Comparison of ENCODE assay signal across 19 mouse cellular contexts in the genomic region with DNA sequence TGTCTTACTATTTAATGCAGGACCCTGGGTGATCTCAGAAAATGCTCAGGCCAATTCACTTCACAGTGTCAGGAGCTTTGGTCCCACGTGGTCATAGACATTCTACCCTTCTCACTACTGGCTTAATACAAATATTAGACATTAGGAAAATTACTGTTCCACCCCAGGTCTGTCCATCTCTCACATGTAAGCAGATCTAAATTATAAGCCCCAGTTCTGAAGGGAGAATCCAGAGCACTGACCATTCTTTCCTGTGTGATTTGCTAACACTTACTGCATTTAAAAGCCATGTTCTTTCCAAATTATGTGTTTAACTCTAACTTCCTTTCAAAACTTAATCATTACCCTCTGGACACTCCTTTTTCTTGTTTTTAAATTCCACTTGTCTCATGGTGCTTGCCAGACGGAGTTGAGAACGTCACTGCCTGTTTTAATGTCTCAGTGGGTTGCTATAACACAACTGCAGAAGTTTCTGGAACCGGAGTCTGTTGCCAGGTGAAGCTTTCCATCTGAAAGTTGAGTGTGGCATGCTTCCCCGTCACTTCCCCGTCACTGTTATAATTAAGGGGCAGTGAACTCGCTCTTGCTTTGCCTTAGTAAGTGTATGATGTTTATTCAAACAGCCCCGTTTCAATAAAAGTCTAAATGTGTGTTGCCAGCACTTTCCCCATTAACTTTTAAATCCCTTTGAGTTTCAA.
DNase-seq lines count a peak whose midpoint lies in the region; ATAC-seq and TF ChIP-seq lines count a peak whose summit lies in the region.
"Had no signal": no experiment of that assay in that cellular context is flagged by ENCODE, and none has a peak within 500 bp of the region (broad histone marks: within the 10 kb centered on the region; RNA-seq: fewer than 3 reads in every experiment).

No protein-coding gene starts in this region.

- ATAC-seq in limb, embryonic 12.5 days (ENCODE audit: insufficient number of reproducible peaks, insufficient read depth, low FRiP score, low TSS enrichment, low read depth), result no peak
- peak; percentile 40; the same call in 1 of the 2 replicates for ATAC-seq in stomach, embryonic 16.5 days (ENCODE audit: insufficient read depth, low FRiP score)
- no peak for ATAC-seq in kidney, embryonic 14.5 days (ENCODE audit: low FRiP score, low TSS enrichment)
- ATAC-seq: forebrain, embryonic 15.5 days had no signal

- no peaks in the 10 kb centered on the region for H3K9me3 ChIP-seq in limb, embryonic 12.5 days
- H3K9me3 ChIP-seq in limb, embryonic 10.5 days (replicated peaks), result no peaks in the 10 kb centered on the region
- H3K9me3 ChIP-seq in stomach, embryonic 16.5 days (replicated peaks; ENCODE audit: control insufficient read depth, low read length), result no peaks in the 10 kb centered on the region
- H3K9me3 ChIP-seq in kidney, embryonic 14.5 days (ENCODE audit: control insufficient read depth, low read length), result no peaks in the 10 kb centered on the region
- H3K9me3 ChIP-seq: embryonic facial prominence, embryonic 15.5 days; forebrain, embryonic 15.5 days; heart, embryonic 15.5 days; hindbrain, embryonic 13.5 days had no signal

- peak overlapping the region; percentile 69; the same call in 1 of the 2 replicates for H3K27ac ChIP-seq in limb, embryonic 12.5 days
- no peak overlapping the region for H3K27ac ChIP-seq in limb, embryonic 10.5 days
- H3K27ac ChIP-seq in stomach, embryonic 16.5 days (ENCODE audit: low read length), result no peak overlapping the region
- no peak overlapping the region for H3K27ac ChIP-seq in kidney, embryonic 14.5 days (ENCODE audit: low read depth, low read length)
- H3K27ac ChIP-seq: embryonic facial prominence, embryonic 15.5 days; forebrain, embryonic 15.5 days; heart, embryonic 15.5 days; hindbrain, embryonic 13.5 days had no signal

- TF ChIP-seq CTCF in lung, adult 2 months (IDR thresholded peaks at IDR 0.05; ENCODE audit: insufficient read depth, low read length), result no peak

- H3K9ac ChIP-seq in limb, embryonic 12.5 days (replicated peaks), result no peak overlapping the region
- no peak overlapping the region for H3K9ac ChIP-seq in stomach, embryonic 16.5 days (ENCODE audit: low read length)
- H3K9ac ChIP-seq in kidney, embryonic 14.5 days (ENCODE audit: low read depth, low read length), result no peak overlapping the region
- H3K9ac ChIP-seq: embryonic facial prominence, embryonic 15.5 days; forebrain, embryonic 15.5 days; heart, embryonic 15.5 days; hindbrain, embryonic 13.5 days had no signal

- 42% methylated on average over 8 of the region's 8 CpGs for WGBS in limb, embryonic 12.5 days
- WGBS in limb, embryonic 10.5 days, result 81% methylated on average over 8 of the region's 8 CpGs
- WGBS in lung, adult 2 months, result 47% methylated on average over 8 of the region's 8 CpGs
- 43% methylated on average over 8 of the region's 8 CpGs for WGBS in stomach, embryonic 16.5 days
- 73% methylated on average over 8 of the region's 8 CpGs for WGBS in kidney, embryonic 14.5 days

- H3K36me3 ChIP-seq in limb, embryonic 12.5 days, result no peaks in the 10 kb centered on the region
- no peaks in the 10 kb centered on the region for H3K36me3 ChIP-seq in limb, embryonic 10.5 days
- H3K36me3 ChIP-seq in stomach, embryonic 16.5 days (ENCODE audit: control insufficient read depth, insufficient read depth, low read length), result no peaks in the 10 kb centered on the region
- H3K36me3 ChIP-seq in kidney, embryonic 14.5 days (ENCODE audit: control insufficient read depth, insufficient read depth, low read length), result no peaks in the 10 kb centered on the region
- H3K36me3 ChIP-seq: embryonic facial prominence, embryonic 15.5 days; forebrain, embryonic 15.5 days; heart, embryonic 15.5 days; hindbrain, embryonic 13.5 days had no signal

- no peak for TF ChIP-seq POLR2A in lung, adult 2 months (IDR thresholded peaks at IDR 0.05; ENCODE audit: borderline replicate concordance, extremely low read depth, low read depth, low read length)

- no peak overlapping the region for H3K4me3 ChIP-seq in limb, embryonic 12.5 days (replicated peaks)
- H3K4me3 ChIP-seq in limb, embryonic 10.5 days, result no peak overlapping the region
- H3K4me3 ChIP-seq in lung, adult 2 months (replicated peaks; ENCODE audit: extremely low read depth, low read depth, low read length), result no peak overlapping the region
- H3K4me3 ChIP-seq in stomach, embryonic 16.5 days (replicated peaks; ENCODE audit: low read length), result no peak overlapping the region
- no peak overlapping the region for H3K4me3 ChIP-seq in kidney, embryonic 14.5 days (ENCODE audit: low read length)
- H3K4me3 ChIP-seq: embryonic facial prominence, embryonic 15.5 days; forebrain, embryonic 15.5 days; heart, embryonic 15.5 days; hindbrain, embryonic 13.5 days had no signal

- H3K4me1 ChIP-seq in limb, embryonic 12.5 days (replicated peaks), result peaks cover 3% of the 10 kb centered on the region; the same call in 1 of the 2 replicates
- H3K4me1 ChIP-seq in limb, embryonic 10.5 days, result no peaks in the 10 kb centered on the region
- no peaks in the 10 kb centered on the region for H3K4me1 ChIP-seq in lung, adult 2 months (ENCODE audit: control insufficient read depth, insufficient read depth, low read length)
- H3K4me1 ChIP-seq in stomach, embryonic 16.5 days (ENCODE audit: control insufficient read depth, insufficient read depth, low read length), result no peaks in the 10 kb centered on the region
- no peaks in the 10 kb centered on the region for H3K4me1 ChIP-seq in kidney, embryonic 14.5 days (ENCODE audit: control insufficient read depth, insufficient read depth, low read length)
- H3K4me1 ChIP-seq: embryonic facial prominence, embryonic 15.5 days; forebrain, embryonic 15.5 days; heart, embryonic 15.5 days; hindbrain, embryonic 13.5 days had no signal

- no peaks in the 10 kb centered on the region for H3K27me3 ChIP-seq in limb, embryonic 12.5 days
- no peaks in the 10 kb centered on the region for H3K27me3 ChIP-seq in limb, embryonic 10.5 days (ENCODE audit: low read depth, poor library complexity, severe bottlenecking)
- no peaks in the 10 kb centered on the region for H3K27me3 ChIP-seq in stomach, embryonic 16.5 days (ENCODE audit: control insufficient read depth, insufficient read depth, low read length)
- no peaks in the 10 kb centered on the region for H3K27me3 ChIP-seq in kidney, embryonic 14.5 days (ENCODE audit: control insufficient read depth, insufficient read depth, low read length)
- H3K27me3 ChIP-seq: embryonic facial prominence, embryonic 15.5 days; forebrain, embryonic 15.5 days; heart, embryonic 15.5 days; hindbrain, embryonic 13.5 days had no signal

- no peak for DNase-seq in limb, embryonic 10.5 days (ENCODE audit: low spot score)
- peak; percentile 2 for DNase-seq in lung, postnatal 36 days
- no peak for DNase-seq in lung, adult 2 months
- DNase-seq in embryo, embryonic 10 days (ENCODE audit: low spot score), result no peak
- DNase-seq: adrenal gland, postnatal 10 days; cerebellum, adult 11 months; cerebellum, adult 8-10 months; cerebellum, postnatal 14 days; gastrocnemius, postnatal 36 days; heart, adult 18-20 months; heart, postnatal 14 days had no signal

- no peak overlapping the region for H3K4me2 ChIP-seq in limb, embryonic 12.5 days
- no peak overlapping the region for H3K4me2 ChIP-seq in stomach, embryonic 16.5 days (ENCODE audit: low read depth, low read length)
- H3K4me2 ChIP-seq in kidney, embryonic 14.5 days (replicated peaks; ENCODE audit: low read depth, low read length), result no peak overlapping the region
- H3K4me2 ChIP-seq: embryonic facial prominence, embryonic 15.5 days; forebrain, embryonic 15.5 days; heart, embryonic 11.5 days; heart, embryonic 15.5 days; hindbrain, embryonic 13.5 days had no signal
